Mouse (Mus musculus) R1 (cell line): ENCODE data around the gene Arhgap28.
"Not testable (repeated sequence)": the region's sequence is repeated elsewhere in the genome, so short reads cannot be mapped to it uniquely, and the experiment has no call there.

Source experiments
- DNase-seq: peaks from one replicate; pipeline ENCODE4 v3.0.0-alpha.2; 2018; ENCODE audit warnings: low read depth, low spot score

Gene Arhgap28

GRCm38 (mm10) chr17:67888081-67888480 is 115.8 kb downstream of the Arhgap28 start:
- DNase-seq, result no peak

GRCm38 (mm10) chr17:67886326-67886725 is 117.6 kb downstream of the Arhgap28 start:
- DNase-seq, result no peak

GRCm38 (mm10) chr17:67877599-67877998 is 126.3 kb downstream of the Arhgap28 start:
- no peak for DNase-seq

DNA sequence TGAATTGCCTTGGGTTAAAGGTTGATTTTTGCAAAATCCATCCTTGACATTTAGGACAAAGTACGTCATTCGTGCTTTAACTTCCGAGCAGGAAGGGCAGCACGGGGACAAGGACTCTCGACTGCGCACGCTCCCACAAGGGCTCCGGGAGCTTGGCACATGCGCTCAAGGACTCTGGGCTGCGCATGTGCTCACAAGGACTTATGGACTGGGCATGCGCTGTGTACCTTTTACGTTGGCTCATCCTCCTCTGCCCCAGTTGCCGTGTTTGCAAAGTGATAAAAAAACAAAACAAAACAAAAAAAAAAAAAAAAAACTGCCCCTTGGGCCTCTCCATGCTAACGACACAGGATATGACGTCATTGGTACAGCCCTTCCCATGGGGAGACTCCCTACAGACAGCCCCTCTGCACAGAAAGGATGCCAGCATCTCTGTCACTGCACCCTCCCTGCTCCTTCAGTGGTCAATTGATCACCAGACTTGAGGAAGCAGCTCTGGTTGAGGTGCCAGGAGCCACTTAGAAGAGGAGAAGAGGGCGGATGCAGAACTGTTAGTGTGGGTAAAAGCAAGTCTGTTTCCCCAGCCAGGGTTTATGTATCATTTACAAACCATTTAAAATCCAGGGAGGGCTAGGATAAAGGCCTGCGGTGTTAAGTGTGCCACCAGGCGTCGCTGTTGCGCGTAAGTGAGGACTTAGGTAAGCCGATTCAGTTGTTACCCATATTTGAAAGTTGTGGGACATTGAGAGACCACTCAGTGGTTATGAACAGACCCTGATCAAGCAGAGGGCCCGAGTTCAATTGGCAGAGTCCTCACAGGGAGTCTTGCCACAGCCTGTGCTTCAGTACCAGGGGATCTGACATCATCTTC is 134.0 kb downstream of the Arhgap28 start:
- peak; percentile 90 for DNase-seq

GRCm38 (mm10) chr17:67866541-67867241 is 137.2 kb downstream of the Arhgap28 start:
- no peak for DNase-seq

DNA sequence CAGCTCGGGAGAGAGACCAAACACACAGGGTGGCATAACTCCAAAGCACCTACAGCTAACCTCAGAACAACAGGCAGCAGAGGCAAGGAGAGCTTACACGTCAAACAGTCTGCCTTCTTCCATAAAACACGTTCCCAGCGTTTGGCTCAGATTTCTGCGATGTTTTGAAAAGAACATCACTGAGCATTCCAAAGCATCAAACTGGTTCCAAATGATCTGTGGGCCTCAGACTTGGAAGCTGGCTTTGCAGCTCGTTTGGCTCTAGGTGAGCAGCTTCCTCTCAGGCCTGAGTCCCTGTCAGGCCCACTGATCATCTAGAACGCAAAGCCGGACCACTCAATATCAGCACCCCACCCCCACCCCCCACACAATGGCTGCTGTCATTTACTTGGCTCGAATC is 137.9 kb downstream of the Arhgap28 start:
- no peak for DNase-seq

DNA sequence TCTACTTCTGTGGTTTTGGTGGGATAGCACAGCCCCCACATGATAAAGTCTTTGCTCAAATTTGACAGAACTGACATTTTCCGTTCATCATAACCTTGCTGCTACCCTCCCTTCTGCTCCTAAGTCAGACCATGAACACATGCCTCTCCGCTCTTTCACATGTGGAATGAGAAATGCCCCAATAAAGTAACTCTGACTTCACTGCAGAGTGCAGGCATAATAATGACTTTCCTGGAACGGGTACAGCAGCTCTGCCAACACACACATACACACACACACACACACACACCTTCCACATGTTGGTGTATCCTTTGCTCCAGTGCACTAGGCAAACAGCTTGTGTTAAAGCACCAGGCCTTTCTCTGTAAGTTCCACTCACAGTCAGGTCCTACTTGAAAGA is 139.0 kb downstream of the Arhgap28 start:
- no peak for DNase-seq

GRCm38 (mm10) chr17:67864363-67864762 is 139.6 kb downstream of the Arhgap28 start:
- DNase-seq, result no peak

DNA sequence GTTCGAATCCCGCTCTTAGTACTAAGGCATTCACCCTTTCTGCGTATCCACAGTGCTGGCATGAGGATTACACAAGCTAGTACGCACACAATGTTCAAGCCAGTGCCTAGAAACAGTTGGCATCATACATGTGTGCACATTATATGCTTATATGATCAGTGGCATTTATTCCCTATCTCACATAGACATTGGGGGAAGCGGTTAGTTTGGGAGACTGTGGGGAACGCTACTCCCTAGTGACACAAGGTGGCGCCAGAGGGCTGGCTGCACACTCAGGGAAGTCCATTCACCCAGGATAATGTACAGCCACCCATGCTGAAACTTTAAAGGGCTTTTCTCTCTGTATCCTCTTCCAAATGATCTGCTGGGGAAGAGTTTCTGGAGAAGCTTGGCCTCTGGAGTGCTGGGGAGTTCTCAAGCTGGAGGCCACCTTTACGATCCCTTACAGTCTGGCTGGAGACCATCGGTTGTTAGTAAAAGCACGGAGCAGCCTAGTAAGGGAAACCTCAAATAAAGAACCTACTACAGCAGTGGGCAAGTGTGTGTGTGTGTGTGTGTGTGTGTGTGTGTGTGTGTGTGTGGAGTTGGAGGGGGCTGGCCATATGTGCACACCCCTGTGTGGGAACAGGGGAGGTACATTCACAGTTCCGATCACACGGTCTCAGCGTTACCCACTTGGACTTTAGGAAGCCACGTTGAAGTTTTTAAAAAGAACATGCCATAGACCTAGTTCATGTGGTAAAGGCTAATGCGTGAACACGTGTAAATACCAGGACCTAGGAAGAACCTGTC is 142.0 kb downstream of the Arhgap28 start:
- DNase-seq, result peak; percentile 64

DNA sequence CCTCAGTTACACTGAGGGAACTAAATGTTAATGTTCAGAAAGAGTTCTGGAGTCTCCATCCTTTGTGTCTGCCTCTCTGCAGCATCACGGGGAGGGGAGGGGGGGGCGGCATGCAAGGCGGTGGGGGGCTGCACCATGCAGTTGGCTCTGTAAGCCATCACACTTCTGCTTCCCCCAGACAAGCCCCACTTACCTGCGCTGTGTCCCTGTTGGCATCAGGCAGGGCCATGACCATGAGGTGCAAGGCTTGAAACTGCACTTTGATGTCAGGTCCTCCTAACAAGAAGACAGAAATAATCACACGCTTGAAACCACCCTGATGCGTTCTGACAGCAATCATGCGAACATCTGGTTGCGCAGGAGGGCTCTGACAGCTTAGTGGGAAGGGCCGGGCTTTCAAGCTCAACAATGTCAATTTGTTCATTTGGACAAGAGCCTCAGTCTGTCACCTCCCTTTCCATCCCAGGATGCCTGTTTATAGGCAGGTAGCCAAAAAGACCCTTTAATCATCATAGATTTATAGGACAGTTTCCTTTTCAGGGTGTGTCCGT is 142.8 kb downstream of the Arhgap28 start:
- no peak for DNase-seq

DNA sequence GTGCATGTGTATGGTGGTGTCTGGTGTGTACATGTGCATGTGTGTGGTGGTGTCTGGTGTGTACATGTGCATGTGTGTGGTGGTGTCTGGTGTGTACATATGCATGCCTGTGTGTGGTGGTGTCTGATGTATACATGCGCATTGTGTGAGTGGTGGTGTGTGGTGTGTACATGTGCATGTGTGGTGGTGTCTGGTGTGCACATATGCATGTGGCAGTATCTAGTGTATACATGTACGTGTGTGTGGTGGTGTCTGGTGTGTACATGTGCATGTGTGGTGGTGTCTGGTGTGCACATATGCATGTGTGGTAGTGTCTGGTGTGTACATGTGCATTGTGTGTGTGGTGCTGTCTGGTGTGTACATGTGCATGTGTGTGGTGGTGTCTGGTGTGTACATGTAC is 162.4 kb downstream of the Arhgap28 start:
- DNase-seq, result not testable (repeated sequence)

- DNase-seq, result no peak
Measured at GRCm38 (mm10) chr17:67838948-67839347, 165.0 kb downstream of the Arhgap28 start.

- peak; percentile 80 for DNase-seq
Measured at GRCm38 (mm10) chr17:67837351-67838090, 166.4 kb downstream of the Arhgap28 start.

- DNase-seq, result no peak
Measured at GRCm38 (mm10) chr17:67836146-67836895, 167.6 kb downstream of the Arhgap28 start.

GRCm38 (mm10) chr17:67827431-67827830 is 176.5 kb downstream of the Arhgap28 start:
- DNase-seq, result no peak

- no peak for DNase-seq
Measured at GRCm38 (mm10) chr17:67816916-67817315, 187.0 kb downstream of the Arhgap28 start.

DNA sequence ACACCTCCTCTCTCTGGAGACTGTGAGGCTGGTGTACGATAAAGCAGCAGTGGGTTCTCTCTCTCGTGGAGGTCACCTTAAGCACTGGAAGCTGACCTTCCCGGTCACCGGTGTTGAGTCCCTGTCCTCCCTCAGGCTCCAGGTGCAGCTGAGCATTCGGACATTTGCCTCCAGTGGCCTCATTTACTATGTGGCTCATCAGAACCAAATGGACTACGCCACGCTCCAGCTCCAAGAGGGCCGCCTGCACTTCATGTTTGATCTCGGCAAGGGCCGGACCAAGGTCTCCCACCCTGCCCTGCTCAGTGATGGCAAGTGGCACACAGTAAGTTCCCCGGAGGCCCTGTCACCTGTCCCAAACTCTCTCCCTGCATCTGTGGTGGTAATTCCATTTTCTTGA is 188.2 kb downstream of the Arhgap28 start:
- no peak for DNase-seq

DNA sequence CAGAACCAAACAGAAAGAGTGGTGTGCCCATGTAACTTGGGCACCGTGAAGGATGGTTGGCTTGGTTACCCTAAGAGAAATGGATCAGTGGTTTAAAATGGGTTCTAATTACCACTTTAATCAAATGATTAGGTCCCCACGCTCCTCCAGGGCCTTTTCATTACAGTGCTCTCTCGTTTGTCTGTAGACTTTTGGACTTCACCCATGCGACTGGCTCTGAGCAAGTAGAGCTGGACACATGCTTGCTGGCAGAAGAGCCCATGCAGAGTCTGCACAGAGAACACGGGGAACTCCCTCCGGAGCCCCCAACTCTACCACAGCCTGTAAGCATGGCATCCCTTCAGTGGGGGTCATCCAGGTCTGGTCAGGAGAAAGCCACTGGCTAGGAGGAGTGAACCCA is 190.3 kb downstream of the Arhgap28 start:
- no peak for DNase-seq

GRCm38 (mm10) chr17:67809171-67809570 is 194.7 kb downstream of the Arhgap28 start:
- DNase-seq, result no peak
